Mouse (Mus musculus) limb, embryonic 12.5 days (tissue): ENCODE measurements around the gene D130043K22Rik. TPM values are rescaled to one million over a fixed set of nuclear protein-coding genes. Genes with fewer than 3 reads are reported as not detected.

Experiments used
- polyA plus RNA-seq: library from polyadenylated mRNA; unstranded; fragments of >200 nt; fragmentation: Nextera tagmentation; extraction: Ambion mirVana; gene quantifications from 2 replicates; pipeline ENCODE4 v1.2.1, GENCODE M21; 2016

The D130043K22Rik gene
- polyA plus RNA-seq, 1 experiment from 2014 or later = 0.29 TPM

Other genes starting within 250 kb of the D130043K22Rik start
- gene Armh2, start 103.9 kb upstream of the D130043K22Rik start, polyA plus RNA-seq = not detected in 2 replicates
- gene Gmnn, start 83.2 kb upstream of the D130043K22Rik start, polyA plus RNA-seq = 124 and 126 TPM in 2 replicates
- 12.1 and 14.6 TPM in 2 replicates for gene BC005537, start 43.5 kb upstream of the D130043K22Rik start, polyA plus RNA-seq
- 63.1 and 70.4 TPM in 2 replicates for gene Acot13, start 13.6 kb upstream of the D130043K22Rik start, polyA plus RNA-seq
- gene Tdp2, start 13.5 kb upstream of the D130043K22Rik start, polyA plus RNA-seq = 74.3 and 77.2 TPM in 2 replicates
- gene Aldh5a1, start 92.5 kb downstream of the D130043K22Rik start, polyA plus RNA-seq = 6.0 and 6.8 TPM in 2 replicates
- 0.40 and 0.70 TPM in 2 replicates for gene Gpld1, start 98.0 kb downstream of the D130043K22Rik start, polyA plus RNA-seq
- gene Mrs2, start 175.2 kb downstream of the D130043K22Rik start, polyA plus RNA-seq = 18.4 and 20.8 TPM in 2 replicates
- gene Dcdc2a, start 210.9 kb downstream of the D130043K22Rik start, polyA plus RNA-seq = 1.4 and 2.1 TPM in 2 replicates